Mouse (Mus musculus) layer of hippocampus, postnatal 36 days (tissue): ENCODE data around the gene Tanc1. TPM values are rescaled to one million over a fixed set of nuclear protein-coding genes. Genes with fewer than 3 reads are reported as not detected.

Experiments used
- DNase-seq, 2 experiments: peaks; one replicate each; pipeline ENCODE4 v3.0.0; 2022
- total RNA-seq, 2 experiments: library from RNA; stranded (reverse); gene quantifications; 2 replicates each; pipeline ENCODE4 v1.2.3; 2021

Tanc1 gene
- total RNA-seq, 2 experiments from 2014 or later = 107 to 119 TPM

GRCm38 (mm10) chr2:59889699-59890098, 277.9 kb downstream of the Tanc1 start:
- DNase-seq = no peak

Other genes with a start within 250 kb of the Tanc1 start
- not detected for gene Dapl1, start 127.4 kb upstream of the Tanc1 start, total RNA-seq